In the genomic region with DNA sequence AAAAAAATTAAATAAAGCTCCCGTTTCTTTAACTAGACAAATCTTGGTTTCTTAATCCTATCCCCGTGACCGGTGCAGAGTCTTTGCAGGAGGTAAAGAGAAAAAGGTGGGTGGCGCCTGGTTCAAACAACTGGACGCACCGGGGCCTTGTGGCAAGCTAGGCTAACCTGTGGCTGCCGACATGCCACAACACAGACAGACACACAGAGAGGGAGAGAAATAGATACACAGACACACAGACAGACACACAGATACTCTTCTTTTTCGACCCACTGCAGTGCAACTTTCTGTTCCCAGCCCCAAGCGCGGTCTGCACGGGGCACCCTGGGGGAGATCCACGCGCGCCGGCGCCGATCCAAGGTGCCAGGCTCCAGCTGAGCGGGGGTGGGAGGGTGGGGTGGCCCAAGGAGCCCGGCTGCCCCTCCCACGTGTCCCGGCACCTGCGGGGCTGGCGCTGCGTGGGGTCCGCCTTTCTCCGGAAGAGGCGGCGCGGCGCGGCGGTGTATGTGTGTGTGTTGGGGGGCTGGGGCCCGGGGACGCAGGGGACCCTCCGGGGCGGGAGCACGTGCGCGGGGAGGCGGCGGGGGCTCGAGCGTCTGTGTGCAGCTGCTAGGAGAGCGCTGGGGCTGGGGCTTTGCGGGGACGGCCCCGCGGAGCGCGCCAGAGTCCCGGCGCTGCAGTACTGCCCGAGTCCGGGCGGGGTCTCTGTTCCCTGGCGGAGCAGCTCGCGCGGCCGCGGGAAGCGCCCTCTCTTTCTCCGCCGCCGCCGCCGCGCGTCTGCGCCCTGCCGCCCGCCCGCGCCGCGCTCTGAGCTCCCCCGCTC, we compare ENCODE assay signal across 8 mouse cellular contexts. TPM values are rescaled to one million over a fixed set of nuclear protein-coding genes. Genes with fewer than 3 reads are reported as not detected.
DNase-seq lines count a peak whose midpoint lies in the region.

Gene Ccdc6, plus strand, starts transcription at position 756 of the 823 bp plus-strand sequence.

- peak within 1 kb of the TSS; percentile 96 for H3K27ac ChIP-seq in hindbrain, embryonic 10.5 days

- peaks cover 13% of the 10 kb centered on the region for H3K36me3 ChIP-seq in hindbrain, embryonic 10.5 days

- DNase-seq in MN1 (ENCODE audit: low spot score), result peak; percentile 88
- DNase-seq in cerebellum, adult 9-10 months, result peak; percentile 75
- DNase-seq in frontal cortex, adult 2 months (ENCODE audit: extremely low spot score in 1 of 2, low spot score in 1 of 2), result peak; percentile 22 to 80
- peak; percentile 85 for DNase-seq in hindbrain, embryonic 10.5 days (ENCODE audit: low spot score)
- peak; percentile 78 to 84 for DNase-seq in layer of hippocampus, postnatal 14 days (ENCODE audit: low spot score in 2 of 2)
- DNase-seq in lung, postnatal 14 days, result peak; percentile 89
- DNase-seq in ovary, postnatal 36 days (ENCODE audit: low spot score), result peak; percentile 87
- peak; percentile 92 for DNase-seq in thymus, postnatal 25 days

- peaks cover 1% of the 10 kb centered on the region for H3K9me3 ChIP-seq in hindbrain, embryonic 10.5 days

- peak within 1 kb of the TSS; percentile 90 for H3K4me3 ChIP-seq in hindbrain, embryonic 10.5 days

- no peaks in the 10 kb centered on the region for H3K27me3 ChIP-seq in hindbrain, embryonic 10.5 days (ENCODE audit: insufficient read depth, poor library complexity, severe bottlenecking)

- WGBS in hindbrain, embryonic 10.5 days, result under 1% methylated on average over 55 of the region's 77 CpGs

- peaks cover 52% of the 10 kb centered on the region for H3K4me1 ChIP-seq in hindbrain, embryonic 10.5 days (replicated peaks)

RNA-seq across cellular contexts. Expression of gene Ccdc6, which starts in this region (rescaled TPM):
- polyA plus RNA-seq in frontal cortex, adult 2 months (2012; rRNA removed), result 22.6 and 23.7 TPM in 2 replicates
- 14.2 and 18.2 TPM in 2 replicates for polyA plus RNA-seq in hindbrain, embryonic 10.5 days (2016; fragmentation: Nextera tagmentation; extraction: Ambion mirVana)
- 10 to 100 TPM; 65.7 to 66.3 TPM for total RNA-seq in layer of hippocampus, postnatal 14 days (2021)

Comparison
In these comparisons a context has a peak if more than half of its experiments do, and no peak if none do; other contexts are left out.
1. Peak in every context shown above with its lines: DNase-seq, H3K4me3 ChIP-seq and H3K27ac ChIP-seq.